Mouse (Mus musculus) left cerebral cortex, postnatal 4 days (tissue): Measurements from ENCODE around the gene Pde11a. TPM values are rescaled to one million over a fixed set of nuclear protein-coding genes. Genes with fewer than 3 reads are reported as not detected.

Experiments
- DNase-seq: peaks from one replicate; pipeline ENCODE4 v3.0.0-alpha.2; 2022
- intact Hi-C: fragments of 180-260 bp; cut with DNase I; formaldehyde crosslinking; loops from one replicate; pipeline ENCODE4 v1.15.1; 2025
- total RNA-seq, 2 experiments: library from RNA; stranded (reverse); gene quantifications; 2 replicates each; pipeline ENCODE4 v1.2.3; 2021

The Pde11a gene
- total RNA-seq, 2 experiments from 2014 or later = 1.4 to 2.2 TPM

- intact Hi-C loops = loop anchor here (10.0 kb wide), 1 partner anchor 459 kb away; no protein-coding TSS in a partner anchor
- peak; percentile 66 for DNase-seq
Observed at GRCm38 (mm10) chr2:76064078-76064477, 274.5 kb downstream of the Pde11a start.

- no peak for DNase-seq
- intact Hi-C loops = loop anchor here (10.0 kb wide), 1 partner anchor 455 kb away; no protein-coding TSS in a partner anchor
Observed at GRCm38 (mm10) chr2:76060207-76060606, 278.4 kb downstream of the Pde11a start.

GRCm38 (mm10) chr2:76059595-76059994 lies 279.0 kb downstream of the Pde11a start:
- intact Hi-C loops = no loop called here

GRCm38 (mm10) chr2:76058661-76059467 lies 279.7 kb downstream of the Pde11a start:
- DNase-seq = no peak
- intact Hi-C loops = no loop called here

More at GRCm38 (mm10) chr2:76059595-76059994, 279.0 kb downstream of the Pde11a start:
- no peak for DNase-seq

- DNase-seq = no peak
- intact Hi-C loops = no loop called here
Observed at GRCm38 (mm10) chr2:76057555-76057954, 281.0 kb downstream of the Pde11a start.

- intact Hi-C loops = no loop called here
- DNase-seq = no peak
Observed at GRCm38 (mm10) chr2:76053748-76054331, 284.7 kb downstream of the Pde11a start.

GRCm38 (mm10) chr2:76052897-76053505 lies 285.6 kb downstream of the Pde11a start:
- intact Hi-C loops = no loop called here
- no peak for DNase-seq

- intact Hi-C loops = no loop called here
- no peak for DNase-seq
Observed at GRCm38 (mm10) chr2:76051385-76051784, 287.2 kb downstream of the Pde11a start.

- intact Hi-C loops = no loop called here
- no peak for DNase-seq
Observed at GRCm38 (mm10) chr2:76050911-76051310, 287.7 kb downstream of the Pde11a start.

- intact Hi-C loops = no loop called here
- no peak for DNase-seq
Observed at GRCm38 (mm10) chr2:76050092-76050491, 288.5 kb downstream of the Pde11a start.

GRCm38 (mm10) chr2:76049529-76049928 lies 289.0 kb downstream of the Pde11a start:
- no peak for DNase-seq
- intact Hi-C loops = no loop called here

- intact Hi-C loops = no loop called here
- peak; percentile 39 for DNase-seq
Observed at GRCm38 (mm10) chr2:76047740-76048139, 290.8 kb downstream of the Pde11a start.

- intact Hi-C loops = no loop called here
Observed at GRCm38 (mm10) chr2:76042210-76042609, 296.4 kb downstream of the Pde11a start.

GRCm38 (mm10) chr2:76040116-76040515 lies 298.5 kb downstream of the Pde11a start:
- DNase-seq = no peak
- intact Hi-C loops = no loop called here

More at GRCm38 (mm10) chr2:76042210-76042609, 296.4 kb downstream of the Pde11a start:
- no peak for DNase-seq

- peak; percentile 85 for DNase-seq
- intact Hi-C loops = no loop called here
Observed at GRCm38 (mm10) chr2:76030080-76030479, 308.5 kb downstream of the Pde11a start.

- peak; percentile 85 for DNase-seq
- intact Hi-C loops = no loop called here
Observed at GRCm38 (mm10) chr2:76029081-76029901, 309.3 kb downstream of the Pde11a start.

GRCm38 (mm10) chr2:76016890-76017289 lies 321.7 kb downstream of the Pde11a start:
- intact Hi-C loops = no loop called here
- DNase-seq = peak; percentile 57

GRCm38 (mm10) chr2:76016136-76016535 lies 322.4 kb downstream of the Pde11a start:
- no peak for DNase-seq
- intact Hi-C loops = no loop called here

- intact Hi-C loops = no loop called here
Observed at GRCm38 (mm10) chr2:76015460-76015859, 323.1 kb downstream of the Pde11a start.

GRCm38 (mm10) chr2:76014659-76015058 lies 323.9 kb downstream of the Pde11a start:
- DNase-seq = no peak
- intact Hi-C loops = no loop called here

More at GRCm38 (mm10) chr2:76015460-76015859, 323.1 kb downstream of the Pde11a start:
- DNase-seq = no peak

- intact Hi-C loops = no loop called here
- no peak for DNase-seq
Observed at GRCm38 (mm10) chr2:76006194-76006593, 332.4 kb downstream of the Pde11a start.
